Mouse (Mus musculus) neutrophil, adult 65 days (primary cell): ENCODE results near the gene Rab11a. TPM values are rescaled to one million over a fixed set of nuclear protein-coding genes. Genes with fewer than 3 reads are reported as not detected.

Source experiments
- total RNA-seq: library from RNA; stranded (reverse); gene quantifications from 2 replicates; pipeline ENCODE4 v1.2.4, GENCODE M21; 2023

Gene Rab11a
- 269 TPM in 2 replicates for total RNA-seq

DNA sequence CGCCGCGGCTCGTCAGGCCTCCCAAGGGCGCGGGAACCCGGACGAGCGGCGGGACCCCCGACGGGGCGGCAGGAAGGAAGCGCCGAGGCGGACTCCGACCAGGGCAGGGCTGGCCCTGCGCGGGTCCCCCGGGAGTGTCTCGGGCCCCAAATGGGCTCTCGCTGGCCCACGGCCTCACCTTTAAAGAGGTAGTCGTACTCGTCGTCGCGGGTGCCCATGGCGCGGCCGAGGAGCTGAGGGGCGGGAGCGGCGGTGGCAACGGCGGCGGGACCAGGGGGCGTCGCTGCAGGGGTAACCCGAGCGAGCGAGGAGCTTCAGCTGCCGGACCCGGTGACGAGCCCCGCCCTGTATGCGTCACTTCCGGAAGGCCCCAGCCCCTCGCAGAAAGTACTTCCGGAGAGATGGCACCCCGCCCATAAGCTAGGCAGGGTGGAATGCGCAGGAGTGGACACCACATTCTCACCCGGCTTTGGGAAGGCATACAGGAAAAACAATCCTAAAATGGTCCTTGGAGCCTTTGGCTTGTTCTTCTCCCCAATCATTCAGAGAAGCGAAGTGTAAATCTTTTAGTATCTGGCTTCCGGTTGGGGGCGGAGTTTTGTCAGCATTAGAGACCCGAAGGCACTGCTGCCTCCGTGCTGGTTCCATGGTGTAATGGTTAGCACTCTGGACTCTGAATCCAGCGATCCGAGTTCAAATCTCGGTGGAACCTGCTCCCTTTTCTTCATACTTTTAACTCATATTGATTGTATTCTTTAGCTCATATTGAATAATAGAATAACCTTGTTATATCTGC is at the start of gene Rab11a:
Rab11a (minus strand) TSS at position 353 of the 796 bp plus-strand sequence.

Other genes starting within 250 kb of the Rab11a start
- 192 and 289 TPM in 2 replicates for gene Dennd4a, start 73.6 kb upstream of the Rab11a start, total RNA-seq
- gene Slc24a1, start 213.8 kb upstream of the Rab11a start, total RNA-seq, result not detected in 2 replicates
- 15.9 and 17.9 TPM in 2 replicates for gene Ints14, start 223.1 kb upstream of the Rab11a start, total RNA-seq